Mouse (Mus musculus): Measurements from ENCODE around the gene Adar. TPM values are rescaled to one million over a fixed set of nuclear protein-coding genes. Genes with fewer than 3 reads are reported as not detected.
A peak's percentile ranks its signal among the peaks of the same experiment; 100 is the strongest.

Adar gene
- polyA plus RNA-seq, 1 experiment, result 12.5 TPM

DNA sequence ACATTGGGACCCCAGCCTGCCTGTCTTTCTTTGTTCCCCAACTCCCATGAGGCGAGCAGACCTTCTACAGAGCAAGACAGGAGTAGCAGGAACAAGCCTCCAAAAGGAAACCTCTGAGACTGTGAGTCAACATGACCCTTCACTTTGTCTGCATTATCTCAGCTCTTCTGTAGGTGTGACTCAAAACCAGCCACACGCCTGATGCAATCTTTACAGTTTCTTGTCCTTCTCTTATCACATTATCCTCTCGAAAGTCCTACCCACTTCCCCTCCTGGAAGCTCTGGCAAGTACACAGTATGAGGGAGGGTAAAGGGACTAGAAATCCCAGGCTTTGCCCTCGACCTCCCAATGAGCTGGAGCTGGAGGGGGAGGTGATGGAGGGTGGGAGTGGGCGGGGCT lies 28.8 kb upstream of the Adar start:
- Histone ChIP-seq H3K79me2 (ENCODE audit: control insufficient read depth, insufficient read depth) (no peaks in the 10 kb centered on the region), H3ac (ENCODE audit: control insufficient read depth, insufficient read length) (no peak overlapping the region), H3K36me3 (ENCODE audit: control insufficient read depth, insufficient read depth) (no peaks in the 10 kb centered on the region), H3K4me3 (no peak overlapping the region), H3K27me3 (ENCODE audit: control insufficient read depth, insufficient read depth, insufficient read length) (peaks cover 15% of the 10 kb centered on the region), H3K4me2 (ENCODE audit: low read depth) (no peak overlapping the region)
- TF ChIP-seq POLR2AphosphoS2 (IDR thresholded peaks at IDR 0.05; ENCODE audit: insufficient read length, low read depth) (no peak), TCF3 (IDR thresholded peaks at IDR 0.05; ENCODE audit: insufficient read length, low read depth) (no peak), CEBPB (IDR thresholded peaks at IDR 0.05; ENCODE audit: insufficient read depth, poor library complexity, severe bottlenecking) (peak; percentile 75), POLR2A (IDR thresholded peaks at IDR 0.05; ENCODE audit: insufficient read length, low read depth) (no peak), MYOG (IDR thresholded peaks at IDR 0.05; ENCODE audit: control insufficient read depth in 1 of 3, insufficient read depth in 1 of 3, insufficient read length in 2 of 3, low read depth in 2 of 3) (no peak), E2F4 (IDR thresholded peaks at IDR 0.05; ENCODE audit: insufficient read depth) (no peak)

DNA sequence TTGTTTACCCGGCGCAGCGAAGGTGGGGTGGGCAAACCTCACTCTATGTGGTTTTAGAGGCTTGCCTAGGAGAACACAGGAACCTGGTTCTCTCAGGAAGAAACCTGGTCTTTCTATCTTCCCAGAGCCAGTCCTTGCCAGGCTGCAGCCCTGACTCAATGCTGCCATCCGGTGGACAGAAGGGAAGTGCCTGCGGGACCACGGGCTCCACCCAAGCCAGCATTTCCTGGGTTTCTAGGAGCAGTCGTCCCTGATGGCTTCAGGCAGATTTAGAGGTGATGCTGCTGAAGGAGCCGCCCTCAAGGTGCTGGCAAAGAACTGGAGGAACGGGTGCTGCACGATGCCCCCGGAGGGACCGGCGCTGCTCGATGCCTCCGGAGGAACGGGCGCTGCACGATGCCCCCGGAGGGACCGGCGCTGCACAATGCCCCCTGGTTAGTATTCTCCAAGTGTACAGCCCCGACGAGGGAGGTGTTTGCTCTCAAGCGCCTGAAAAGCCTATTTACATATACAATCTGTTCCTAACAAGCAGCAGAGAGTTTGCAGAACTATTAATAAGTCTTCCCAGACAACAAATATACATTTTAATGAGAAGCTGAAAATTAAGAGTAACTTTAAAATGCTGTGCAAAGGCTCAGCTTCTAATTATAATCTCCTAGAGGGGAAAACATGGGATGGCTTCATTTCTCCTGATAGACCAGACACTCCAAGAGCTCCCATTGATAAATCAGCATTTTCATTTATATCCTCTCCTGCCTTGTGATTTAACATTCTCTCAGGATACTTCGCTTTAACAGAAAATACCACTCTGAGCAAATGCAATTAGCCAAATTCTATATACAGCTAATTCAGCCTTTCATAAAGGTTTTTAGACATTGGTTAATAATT lies 25.9 kb upstream of the Adar start:
- H3K27me3 ChIP-seq (ENCODE audit: control insufficient read depth, insufficient read depth, insufficient read length), result no peaks in the 10 kb centered on the region

DNA sequence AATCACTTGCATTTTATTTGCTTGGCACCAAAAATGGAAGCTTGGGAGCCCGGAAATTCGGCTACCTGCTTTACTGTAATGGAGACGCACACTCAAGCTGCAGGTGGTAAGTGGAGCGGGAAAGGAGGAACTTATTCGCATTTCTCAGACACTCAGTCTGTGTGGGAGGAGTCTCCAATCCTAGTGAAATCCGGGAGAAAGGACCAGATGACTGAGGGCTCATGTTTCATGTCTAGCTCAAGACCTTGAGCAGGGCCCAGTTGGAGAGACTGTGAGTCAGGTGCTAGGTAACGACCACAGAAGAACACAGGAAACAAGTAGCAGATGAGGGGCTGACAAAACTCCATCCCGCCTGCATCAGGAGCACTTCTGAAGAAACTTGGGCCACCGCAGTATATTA lies 23.0 kb upstream of the Adar start:
- H3K4me2 ChIP-seq (ENCODE audit: low read depth), result no peak overlapping the region
- peaks cover 10% of the 10 kb centered on the region for H3K27me3 ChIP-seq (ENCODE audit: control insufficient read depth, insufficient read depth, insufficient read length)
- no peaks in the 10 kb centered on the region for H3K79me2 ChIP-seq (ENCODE audit: control insufficient read depth, insufficient read depth)
- TF ChIP-seq POLR2A (IDR thresholded peaks at IDR 0.05; ENCODE audit: insufficient read length, low read depth), result no peak
- TF ChIP-seq TCF12 (IDR thresholded peaks at IDR 0.05; ENCODE audit: insufficient read depth, poor library complexity, severe bottlenecking), result no peak
- no peak for TF ChIP-seq MYOD1 (IDR thresholded peaks at IDR 0.05; ENCODE audit: control insufficient read depth in 1 of 3, insufficient read length in 2 of 3, low read depth in 2 of 3)
- no peak for TF ChIP-seq SRF (IDR thresholded peaks at IDR 0.05; ENCODE audit: control insufficient read depth, insufficient read length, low read depth)
- no peak for TF ChIP-seq USF1 (IDR thresholded peaks at IDR 0.05; ENCODE audit: low read depth)
- no peaks in the 10 kb centered on the region for H3K36me3 ChIP-seq (ENCODE audit: control insufficient read depth, insufficient read depth)
- H3K4me3 ChIP-seq, result no peak overlapping the region
- no peak overlapping the region for H3ac ChIP-seq (ENCODE audit: control insufficient read depth, insufficient read length)

More for the DNA sequence above, 25.9 kb upstream of the Adar start:
- H3K36me3 ChIP-seq (ENCODE audit: control insufficient read depth, insufficient read depth), result no peaks in the 10 kb centered on the region
- no peak overlapping the region for H3K4me3 ChIP-seq
- H3K4me2 ChIP-seq (ENCODE audit: low read depth), result peak overlapping the region; percentile 25
- no peak for TF ChIP-seq CEBPB (IDR thresholded peaks at IDR 0.05; ENCODE audit: insufficient read depth, poor library complexity, severe bottlenecking)
- no peak for TF ChIP-seq MYOG (IDR thresholded peaks at IDR 0.05; ENCODE audit: control insufficient read depth in 1 of 3, insufficient read depth in 1 of 3, insufficient read length in 2 of 3, low read depth in 2 of 3)
- TF ChIP-seq REST (IDR thresholded peaks at IDR 0.05; ENCODE audit: insufficient read depth, insufficient read length), result no peak
- no peak for TF ChIP-seq POLR2AphosphoS2 (IDR thresholded peaks at IDR 0.05; ENCODE audit: insufficient read length, low read depth)
- TF ChIP-seq POLR2A (IDR thresholded peaks at IDR 0.05; ENCODE audit: insufficient read length, low read depth), result no peak
- no peak for TF ChIP-seq MAX (IDR thresholded peaks at IDR 0.05; ENCODE audit: low read depth)
- no peak for TF ChIP-seq TCF3 (IDR thresholded peaks at IDR 0.05; ENCODE audit: insufficient read length, low read depth)
- no peak for TF ChIP-seq MYOD1 (IDR thresholded peaks at IDR 0.05; ENCODE audit: control insufficient read depth in 1 of 3, insufficient read length in 2 of 3, low read depth in 2 of 3)
- no peak for TF ChIP-seq SRF (IDR thresholded peaks at IDR 0.05; ENCODE audit: control insufficient read depth, insufficient read length, low read depth)
- no peak for TF ChIP-seq E2F4 (IDR thresholded peaks at IDR 0.05; ENCODE audit: insufficient read depth)
- H3ac ChIP-seq (ENCODE audit: control insufficient read depth, insufficient read length), result no peak overlapping the region
- H3K79me2 ChIP-seq (ENCODE audit: control insufficient read depth, insufficient read depth), result no peaks in the 10 kb centered on the region

DNA sequence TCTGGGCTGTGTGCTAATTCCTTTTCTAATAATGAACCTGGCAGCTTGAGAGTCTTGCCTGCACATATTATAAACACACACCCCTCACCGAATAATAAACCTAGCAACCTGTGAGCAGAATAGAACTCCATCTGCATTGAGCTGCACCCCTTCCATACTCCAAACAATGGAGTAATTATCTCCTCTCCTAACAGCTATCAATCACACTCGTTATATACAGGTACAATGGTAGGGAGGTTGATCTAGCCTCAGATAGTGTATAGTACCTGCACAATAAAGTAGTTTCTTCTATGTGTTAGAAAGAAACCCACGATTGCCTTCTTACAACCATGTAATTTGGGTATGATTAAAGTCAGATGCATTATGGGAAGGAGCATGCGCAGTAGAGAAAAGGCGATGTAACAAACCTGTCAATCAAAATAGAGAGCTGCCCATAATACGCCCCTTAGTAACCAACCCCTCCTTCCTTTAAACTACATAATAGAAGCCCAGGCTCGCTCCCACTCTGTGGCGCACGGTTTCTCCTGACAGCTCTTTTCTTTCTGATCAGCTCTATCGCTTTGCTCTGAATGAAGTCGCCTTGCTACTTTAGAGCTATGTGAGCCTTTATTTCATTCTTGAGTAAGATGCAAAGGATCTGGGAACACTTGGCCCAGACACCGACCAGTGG lies 18.5 kb upstream of the Adar start:
- Histone ChIP-seq H3K36me3 (ENCODE audit: control insufficient read depth, insufficient read depth) (no peaks in the 10 kb centered on the region), H3K27me3 (ENCODE audit: control insufficient read depth, insufficient read depth, insufficient read length) (peaks cover 20% of the 10 kb centered on the region), H3K4me3 (no peak overlapping the region), H3K4me2 (ENCODE audit: low read depth) (no peak overlapping the region), H3K79me2 (ENCODE audit: control insufficient read depth, insufficient read depth) (no peaks in the 10 kb centered on the region), H3ac (ENCODE audit: control insufficient read depth, insufficient read length) (no peak overlapping the region)
- no peak for TF ChIP-seq SRF (IDR thresholded peaks at IDR 0.05; ENCODE audit: control insufficient read depth, insufficient read length, low read depth)
- no peak for TF ChIP-seq TCF3 (IDR thresholded peaks at IDR 0.05; ENCODE audit: insufficient read length, low read depth)
- TF ChIP-seq POLR2A (IDR thresholded peaks at IDR 0.05; ENCODE audit: insufficient read length, low read depth), result no peak
- no peak for TF ChIP-seq TCF12 (IDR thresholded peaks at IDR 0.05; ENCODE audit: insufficient read depth, poor library complexity, severe bottlenecking)
- TF ChIP-seq CEBPB (IDR thresholded peaks at IDR 0.05; ENCODE audit: insufficient read depth, poor library complexity, severe bottlenecking), result no peak
- no peak for TF ChIP-seq MYOD1 (IDR thresholded peaks at IDR 0.05; ENCODE audit: control insufficient read depth in 1 of 3, insufficient read length in 2 of 3, low read depth in 2 of 3)
- TF ChIP-seq REST (IDR thresholded peaks at IDR 0.05; ENCODE audit: insufficient read depth, insufficient read length), result no peak
- no peak for TF ChIP-seq MYOG (IDR thresholded peaks at IDR 0.05; ENCODE audit: control insufficient read depth in 1 of 3, insufficient read depth in 1 of 3, insufficient read length in 2 of 3, low read depth in 2 of 3)
- TF ChIP-seq MAX (IDR thresholded peaks at IDR 0.05; ENCODE audit: low read depth), result no peak
- TF ChIP-seq E2F4 (IDR thresholded peaks at IDR 0.05; ENCODE audit: insufficient read depth), result no peak
- TF ChIP-seq USF1 (IDR thresholded peaks at IDR 0.05; ENCODE audit: low read depth), result no peak

Data from myocyte (in vitro differentiated cells).